Mouse (Mus musculus): ENCODE data around the gene Cyb5b. TPM values are rescaled to one million over a fixed set of nuclear protein-coding genes. Genes with fewer than 3 reads are reported as not detected.

Cyb5b gene
- polyA plus RNA-seq, 1 experiment, result 99.0 TPM

DNA sequence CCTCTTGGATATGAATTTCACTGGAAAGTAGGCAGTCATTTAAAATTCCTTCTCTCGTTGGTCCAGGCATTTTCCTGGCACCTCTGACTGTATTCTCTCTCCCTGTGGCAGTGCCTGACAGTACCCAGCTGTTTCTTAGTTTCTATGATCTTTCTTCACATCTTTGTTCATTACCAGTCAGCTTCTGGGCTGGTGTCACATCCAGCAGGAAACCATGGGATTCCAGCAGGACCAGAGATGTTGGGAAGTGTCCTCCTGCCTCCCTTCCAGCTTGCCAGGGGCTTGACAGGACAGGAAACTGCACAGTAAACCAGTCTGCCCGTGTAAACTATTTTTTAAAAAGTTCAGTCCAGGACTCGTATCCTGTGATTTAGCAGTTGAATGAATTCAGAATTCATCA, 34.6 kb downstream of the Cyb5b start:
- TF ChIP-seq CTCF (IDR thresholded peaks at IDR 0.05; ENCODE audit: borderline replicate concordance, extremely low read depth, insufficient read depth, insufficient read length), result no peak
- TF ChIP-seq POLR2A (IDR thresholded peaks at IDR 0.05; ENCODE audit: borderline replicate concordance, extremely low read depth, insufficient read depth, insufficient read length, poor library complexity, severe bottlenecking), result no peak
- DNase-seq (ENCODE audit: low read depth), result no peak

DNA sequence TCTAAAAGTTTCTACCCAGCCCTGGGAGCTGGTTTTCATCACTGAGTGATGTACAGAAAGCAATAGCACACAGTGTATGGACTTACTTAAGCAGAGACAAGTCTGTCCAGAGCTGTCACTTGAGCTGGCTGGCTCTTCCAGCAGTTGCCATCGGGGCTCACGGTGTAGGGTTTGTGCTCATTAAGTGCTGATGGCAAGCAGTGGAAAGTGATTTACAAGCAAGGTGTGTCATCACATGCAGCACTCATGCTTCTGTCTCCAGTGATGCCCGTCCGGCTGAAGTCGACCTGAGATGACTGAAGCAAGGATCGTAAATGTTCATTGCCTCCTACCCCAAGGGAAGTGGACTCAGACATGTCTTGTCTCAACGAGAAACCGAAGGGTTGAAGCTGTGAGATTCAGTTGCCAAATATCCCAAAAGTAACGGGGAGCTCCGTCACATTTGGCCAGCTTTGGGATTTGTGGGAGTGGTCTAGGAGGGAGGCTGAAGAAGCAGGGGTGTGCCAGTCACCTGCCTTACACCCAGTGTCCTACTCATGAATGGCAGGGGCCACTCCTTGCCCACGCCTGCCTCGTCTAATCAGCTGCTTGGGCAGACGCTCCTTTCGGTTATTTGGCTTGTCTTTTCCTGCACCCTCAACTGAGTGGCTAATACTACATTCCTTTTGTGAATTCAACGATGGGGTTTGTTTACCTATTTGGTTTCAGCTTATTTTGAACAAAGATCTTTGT, 36.4 kb downstream of the Cyb5b start:
- DNase-seq (ENCODE audit: low read depth), result no peak
- TF ChIP-seq POLR2A (IDR thresholded peaks at IDR 0.05; ENCODE audit: borderline replicate concordance, extremely low read depth, insufficient read depth, insufficient read length, poor library complexity, severe bottlenecking), result no peak
- TF ChIP-seq CTCF (IDR thresholded peaks at IDR 0.05; ENCODE audit: borderline replicate concordance, extremely low read depth, insufficient read depth, insufficient read length), result no peak

GRCm38 (mm10) chr8:107187631-107188030, 37.2 kb downstream of the Cyb5b start:
- no peak for TF ChIP-seq CTCF (IDR thresholded peaks at IDR 0.05; ENCODE audit: borderline replicate concordance, extremely low read depth, insufficient read depth, insufficient read length)
- TF ChIP-seq POLR2A (IDR thresholded peaks at IDR 0.05; ENCODE audit: borderline replicate concordance, extremely low read depth, insufficient read depth, insufficient read length, poor library complexity, severe bottlenecking), result no peak
- DNase-seq (ENCODE audit: low read depth), result no peak

DNA sequence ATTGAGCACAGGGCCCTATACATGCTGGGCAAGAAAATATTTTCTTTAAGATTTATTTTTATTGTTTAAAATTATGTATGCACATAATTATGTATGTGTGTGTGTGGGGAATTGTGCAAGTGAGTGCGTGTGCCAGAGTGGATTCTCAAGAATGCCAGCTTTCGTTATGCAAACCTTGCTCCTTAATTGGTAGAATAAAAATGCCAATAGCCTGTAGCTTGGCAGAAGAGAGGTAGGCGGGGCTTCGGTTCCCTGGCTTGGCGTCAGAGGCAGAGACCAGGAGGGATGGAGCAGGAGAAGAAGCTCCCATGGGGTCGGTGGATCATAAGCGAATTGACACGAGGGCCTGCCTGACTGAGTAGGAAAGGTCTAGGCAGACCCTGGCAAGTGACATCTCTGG, 42.2 kb downstream of the Cyb5b start:
- TF ChIP-seq CTCF (IDR thresholded peaks at IDR 0.05; ENCODE audit: borderline replicate concordance, extremely low read depth, insufficient read depth, insufficient read length), result no peak
- no peak for TF ChIP-seq POLR2A (IDR thresholded peaks at IDR 0.05; ENCODE audit: borderline replicate concordance, extremely low read depth, insufficient read depth, insufficient read length, poor library complexity, severe bottlenecking)
- DNase-seq (ENCODE audit: low read depth), result peak; percentile 61

- DNase-seq (ENCODE audit: low read depth), result no peak
- TF ChIP-seq CTCF (IDR thresholded peaks at IDR 0.05; ENCODE audit: borderline replicate concordance, extremely low read depth, insufficient read depth, insufficient read length) (no peak), POLR2A (IDR thresholded peaks at IDR 0.05; ENCODE audit: borderline replicate concordance, extremely low read depth, insufficient read depth, insufficient read length, poor library complexity, severe bottlenecking) (no peak)
Measured at GRCm38 (mm10) chr8:107193331-107193730, 42.9 kb downstream of the Cyb5b start.

- no peak for DNase-seq (ENCODE audit: low read depth)
- TF ChIP-seq CTCF (IDR thresholded peaks at IDR 0.05; ENCODE audit: borderline replicate concordance, extremely low read depth, insufficient read depth, insufficient read length), result 0 out of 2 replicates have a peak, but pooled peaks have one; percentile 3
- no peak for TF ChIP-seq POLR2A (IDR thresholded peaks at IDR 0.05; ENCODE audit: borderline replicate concordance, extremely low read depth, insufficient read depth, insufficient read length, poor library complexity, severe bottlenecking)
Measured at GRCm38 (mm10) chr8:107194786-107195451, 44.5 kb downstream of the Cyb5b start.

DNA sequence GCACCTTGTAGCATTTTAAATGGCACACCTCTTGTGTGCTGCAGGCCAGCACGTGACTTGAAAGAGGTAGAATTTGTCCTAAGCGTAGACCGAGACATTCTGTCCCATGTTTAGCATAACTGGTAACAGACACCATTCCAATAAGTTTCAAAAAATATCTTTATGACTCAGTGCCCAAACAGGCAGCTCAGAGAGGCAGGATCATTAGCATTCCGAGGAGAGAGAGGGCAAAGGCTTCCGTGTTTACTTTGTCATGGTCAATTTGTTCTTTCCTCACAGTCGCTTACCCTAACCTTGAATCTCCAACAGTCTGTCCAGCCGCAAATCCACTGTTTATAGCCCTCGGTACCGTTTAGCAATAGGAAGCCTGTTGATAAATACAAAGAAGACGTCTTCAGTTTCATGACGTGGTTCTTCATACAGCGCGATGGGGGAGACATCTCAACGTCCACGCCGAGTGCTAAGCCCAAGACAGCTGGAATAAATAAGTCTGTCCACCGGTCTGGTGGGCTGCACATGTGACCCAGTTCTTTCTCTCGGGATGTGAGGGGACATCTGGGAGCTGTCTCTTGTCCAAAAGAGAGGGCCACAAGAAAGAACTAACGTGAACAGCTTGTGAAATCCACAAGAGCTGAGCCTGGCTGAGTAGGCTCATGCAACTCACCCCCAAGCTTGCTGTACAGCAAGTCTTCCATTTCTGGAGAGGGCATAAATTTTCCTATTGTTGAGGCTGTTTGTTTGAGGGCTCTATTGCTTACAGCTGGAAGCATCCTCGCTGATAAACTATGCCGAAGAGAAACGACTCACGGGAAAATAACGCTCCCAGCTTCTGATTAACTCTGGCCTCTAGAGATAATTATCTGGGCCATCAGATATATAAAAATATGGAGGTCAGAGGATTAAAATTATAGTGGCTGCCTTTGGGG, 47.7 kb downstream of the Cyb5b start:
- no peak for DNase-seq (ENCODE audit: low read depth)
- TF ChIP-seq CTCF (IDR thresholded peaks at IDR 0.05; ENCODE audit: borderline replicate concordance, extremely low read depth, insufficient read depth, insufficient read length) (no peak), POLR2A (IDR thresholded peaks at IDR 0.05; ENCODE audit: borderline replicate concordance, extremely low read depth, insufficient read depth, insufficient read length, poor library complexity, severe bottlenecking) (no peak)

DNA sequence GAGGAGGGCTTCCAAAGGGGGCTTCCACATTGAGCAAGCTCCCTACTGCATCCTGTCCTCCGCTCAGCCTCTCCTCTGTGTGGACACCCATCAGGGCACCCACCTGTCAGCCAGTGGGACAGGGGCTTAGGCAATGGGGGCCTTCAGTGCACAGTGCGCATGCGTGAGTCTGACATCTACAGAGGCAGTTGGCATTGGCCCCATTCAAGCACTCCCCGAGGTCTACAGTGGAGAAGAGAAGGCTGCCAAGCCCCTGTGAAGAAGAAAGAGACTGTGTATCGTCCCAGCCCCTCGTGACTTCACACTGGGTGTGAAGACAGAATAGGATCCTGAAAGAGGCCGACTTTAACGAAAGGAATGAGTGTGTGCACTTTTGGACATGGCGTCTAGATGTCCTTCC, 54.7 kb downstream of the Cyb5b start:
- peak; percentile 15 for DNase-seq (ENCODE audit: low read depth)

GRCm38 (mm10) chr8:107205701-107206561, 55.5 kb downstream of the Cyb5b start:
- peak; percentile 64 for DNase-seq (ENCODE audit: low read depth)
- no peak for TF ChIP-seq CTCF (IDR thresholded peaks at IDR 0.05; ENCODE audit: borderline replicate concordance, extremely low read depth, insufficient read depth, insufficient read length)
- TF ChIP-seq POLR2A (IDR thresholded peaks at IDR 0.05; ENCODE audit: borderline replicate concordance, extremely low read depth, insufficient read depth, insufficient read length, poor library complexity, severe bottlenecking), result no peak

More for the DNA sequence above, 54.7 kb downstream of the Cyb5b start:
- no peak for TF ChIP-seq CTCF (IDR thresholded peaks at IDR 0.05; ENCODE audit: borderline replicate concordance, extremely low read depth, insufficient read depth, insufficient read length)
- no peak for TF ChIP-seq POLR2A (IDR thresholded peaks at IDR 0.05; ENCODE audit: borderline replicate concordance, extremely low read depth, insufficient read depth, insufficient read length, poor library complexity, severe bottlenecking)

DNA sequence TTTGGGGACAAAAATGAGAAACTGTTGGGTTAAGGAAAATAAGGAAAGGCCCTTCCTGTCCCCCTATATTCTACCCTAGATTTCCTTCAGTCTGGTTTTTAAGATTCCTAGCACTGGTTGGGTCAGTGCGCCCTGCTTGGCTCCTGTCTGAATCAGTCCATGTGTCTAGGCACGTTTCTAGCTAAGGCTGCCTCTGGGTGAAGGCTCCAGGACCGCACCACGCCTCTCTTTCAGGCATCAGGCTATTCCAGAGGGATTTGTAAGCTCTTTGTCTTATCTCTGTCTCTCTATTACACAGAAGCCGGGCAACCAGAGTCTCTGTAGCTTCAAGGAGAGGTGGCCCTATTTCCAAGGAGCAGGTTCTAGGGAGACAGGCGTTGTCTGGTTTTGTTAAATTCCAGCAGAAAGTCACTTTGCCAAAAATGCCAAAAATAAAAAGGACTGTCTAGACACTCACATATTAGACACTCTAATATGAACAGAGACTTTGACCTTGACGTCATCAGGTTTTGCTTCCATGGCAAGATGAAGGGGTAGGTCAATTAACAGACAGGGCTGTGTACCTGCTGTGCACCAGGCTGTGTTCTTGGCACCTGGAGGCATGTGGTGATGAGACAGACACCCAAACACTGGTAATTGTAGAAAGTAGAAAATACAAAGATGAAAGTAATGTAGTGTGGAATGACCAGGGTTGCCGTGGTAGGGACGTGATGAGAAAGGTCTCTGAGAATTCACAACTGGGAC, 56.5 kb downstream of the Cyb5b start:
- no peak for TF ChIP-seq POLR2A (IDR thresholded peaks at IDR 0.05; ENCODE audit: borderline replicate concordance, extremely low read depth, insufficient read depth, insufficient read length, poor library complexity, severe bottlenecking)
- no peak for TF ChIP-seq CTCF (IDR thresholded peaks at IDR 0.05; ENCODE audit: borderline replicate concordance, extremely low read depth, insufficient read depth, insufficient read length)
- DNase-seq (ENCODE audit: low read depth), result no peak

All from brain, embryonic 14.5 days (tissue).